ENCODE assay signal across 18 mouse cellular contexts in the genomic region with DNA sequence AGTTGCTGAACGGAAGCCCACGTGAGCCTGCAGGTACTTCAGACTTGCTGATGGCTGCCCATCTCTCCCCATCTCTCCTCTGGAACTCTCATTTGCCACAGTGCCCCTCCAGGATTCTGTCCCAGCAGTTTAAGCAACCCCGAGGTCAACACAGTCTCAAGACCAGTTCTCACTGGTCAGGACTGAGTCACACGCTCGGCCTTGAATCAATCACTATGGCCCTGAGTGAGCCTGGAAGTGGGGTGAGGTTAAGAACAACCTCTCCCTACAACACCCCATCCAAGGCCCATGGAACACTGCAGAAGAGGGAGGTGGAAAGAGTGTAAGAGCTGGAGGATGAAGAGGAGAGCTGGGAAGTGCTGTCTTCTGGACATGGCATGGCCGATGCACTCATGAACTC. TPM values are rescaled to one million over a fixed set of nuclear protein-coding genes. Genes with fewer than 3 reads are reported as not detected.
"Had no signal": no experiment of that assay in that cellular context is flagged by ENCODE, and none has a peak within 500 bp of the region (broad histone marks: within the 10 kb centered on the region; RNA-seq: fewer than 3 reads in every experiment).

No protein-coding gene starts in this region.

- H3K4me2 ChIP-seq: liver, embryonic 13.5 days; midbrain, embryonic 12.5 days; neural tube, embryonic 13.5 days had no signal

- H3K4me3 ChIP-seq: liver, embryonic 13.5 days; midbrain, embryonic 12.5 days; myocyte; neural tube, embryonic 13.5 days had no signal

- H3K27me3 ChIP-seq: liver, embryonic 13.5 days; midbrain, embryonic 12.5 days; neural tube, embryonic 13.5 days had no signal

- H3K4me1 ChIP-seq: liver, embryonic 13.5 days; midbrain, embryonic 12.5 days had no signal

- H3K36me3 ChIP-seq: midbrain, embryonic 12.5 days; neural tube, embryonic 13.5 days had no signal

- H3K9ac ChIP-seq: liver, embryonic 13.5 days; midbrain, embryonic 12.5 days; neural tube, embryonic 13.5 days had no signal

- H3K9me3 ChIP-seq: liver, embryonic 13.5 days; midbrain, embryonic 12.5 days; neural tube, embryonic 13.5 days had no signal

- H3K27ac ChIP-seq: liver, embryonic 13.5 days; midbrain, embryonic 12.5 days; neural tube, embryonic 13.5 days; stomach, postnatal 0 days had no signal

- DNase-seq: kidney, adult 18-20 months; kidney, adult 9 months; kidney, postnatal 14 days; kidney, postnatal 4 days; liver, embryonic 13.5 days; lung, adult 2 months; lung, postnatal 14 days; lung, postnatal 4 days; right cerebral cortex, postnatal 4 days; thymus, postnatal 25 days had no signal

RNA-seq across cellular contexts. Expression of a gene that starts 10.7 kb away (rescaled TPM):
- total RNA-seq: megakaryocyte progenitor cell, adult 5-6 weeks; monocyte, adult 5-6 weeks; neutrophil, adult 5-6 weeks had no signal

RNA-seq across cellular contexts. Expression of a gene that starts 44.7 kb away (rescaled TPM):
- total RNA-seq: megakaryocyte progenitor cell, adult 5-6 weeks; monocyte, adult 5-6 weeks; neutrophil, adult 5-6 weeks had no signal

RNA-seq across cellular contexts. Expression of a gene that starts 44.9 kb away (rescaled TPM):
- total RNA-seq: megakaryocyte progenitor cell, adult 5-6 weeks; monocyte, adult 5-6 weeks; neutrophil, adult 5-6 weeks had no signal
- polyA plus RNA-seq: liver, adult 2 months had no signal
